Mouse (Mus musculus) olfactory bulb, adult 2 months (tissue): ENCODE measurements around the gene Pds5a. TPM values are rescaled to one million over a fixed set of nuclear protein-coding genes. Genes with fewer than 3 reads are reported as not detected.

Source experiments
- H3K27ac ChIP-seq: fragments of 200-500 bp; 2 replicates; pipeline ENCODE4 v1.5.1; 2012; ENCODE audit warnings: low read depth, low read length; ENCODE audit not compliant: insufficient read depth
- H3K4me1 ChIP-seq: fragments of 200-500 bp; 2 replicates; pipeline ENCODE4 v1.6.1; 2012; ENCODE audit warnings: low read length; ENCODE audit not compliant: control insufficient read depth, insufficient read depth
- H3K4me3 ChIP-seq: fragments of 200-500 bp; 2 replicates; pipeline ENCODE4 v1.5.1; 2012; ENCODE audit warnings: mild to moderate bottlenecking, low read depth, low read length, moderate library complexity; ENCODE audit not compliant: insufficient read depth
- CTCF ChIP-seq: fragments of 200-500 bp; IDR thresholded peaks from 2 replicates; pipeline ENCODE4 v1.5.1; 2012; ENCODE audit warnings: low read depth, mild to moderate bottlenecking, low read length, moderate library complexity; ENCODE audit not compliant: insufficient read depth
- POLR2A ChIP-seq: fragments of 200-500 bp; IDR thresholded peaks from 2 replicates; pipeline ENCODE4 v1.6.1; 2012; ENCODE audit warnings: mild to moderate bottlenecking, low read depth, low read length, moderate library complexity; ENCODE audit not compliant: insufficient read depth
- WGBS: fragments of 180-500 bp; shearing (Covaris S2); methylation state at CpG from one replicate; pipeline ENCODE4 v1.1.7; 2018; 5-methylcytosine and 5-hydroxymethylcytosine counted together
- polyA plus RNA-seq: library from polyadenylated mRNA; stranded (reverse); fragments of >200 nt; gene quantifications from 2 replicates; pipeline ENCODE4 v1.2.4, GENCODE M21; 2012; ENCODE audit warnings: low replicate concordance; ENCODE audit not compliant: missing spikeins, insufficient read depth, insufficient read length

Pds5a gene
- polyA plus RNA-seq, 1 experiment, result not detected

GRCm38 (mm10) chr5:65606820-65607219 lies 91.3 kb downstream of the Pds5a start:
- TF ChIP-seq POLR2A (no peak), CTCF (no peak)
- WGBS, result 96% methylated on average over 1 of the region's 1 CpGs
- H3K4me1 ChIP-seq, result no peaks in the 10 kb centered on the region
- no peak overlapping the region for H3K4me3 ChIP-seq
- H3K27ac ChIP-seq, result no peak overlapping the region

GRCm38 (mm10) chr5:65599681-65600080 lies 98.4 kb downstream of the Pds5a start:
- no peaks in the 10 kb centered on the region for H3K4me1 ChIP-seq
- no peak overlapping the region for H3K4me3 ChIP-seq
- TF ChIP-seq POLR2A (no peak), CTCF (no peak)
- no peak overlapping the region for H3K27ac ChIP-seq
- 88% methylated on average over 7 of the region's 7 CpGs for WGBS

- no peak for TF ChIP-seq CTCF
- no peak for TF ChIP-seq POLR2A
- Histone ChIP-seq H3K27ac (no peak overlapping the region), H3K4me3 (no peak overlapping the region), H3K4me1 (no peaks in the 10 kb centered on the region)
- 93% methylated on average over 2 of the region's 2 CpGs for WGBS
Measured at GRCm38 (mm10) chr5:65592421-65592820, 105.7 kb downstream of the Pds5a start.

DNA sequence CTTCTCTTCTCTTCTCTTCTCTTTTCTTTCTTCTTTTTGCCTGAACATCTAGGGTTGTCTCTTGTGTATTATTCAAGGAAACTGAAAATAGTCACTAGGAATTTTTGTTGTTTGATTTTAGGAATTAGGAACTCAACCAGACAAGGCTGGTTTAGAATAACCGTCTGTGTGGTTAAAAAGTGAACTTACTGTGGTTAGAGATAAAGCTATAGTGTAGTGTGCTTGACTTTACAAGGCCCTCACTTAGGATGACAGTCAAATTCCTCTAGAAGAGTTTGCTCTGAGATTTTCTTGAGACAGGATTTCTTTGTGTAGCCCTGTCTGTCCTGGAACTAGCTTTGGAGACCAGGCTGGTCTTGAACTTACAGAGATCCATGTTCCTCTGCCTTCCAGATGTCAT lies 107.9 kb downstream of the Pds5a start:
- 78% methylated on average over 1 of the region's 1 CpGs for WGBS

DNA sequence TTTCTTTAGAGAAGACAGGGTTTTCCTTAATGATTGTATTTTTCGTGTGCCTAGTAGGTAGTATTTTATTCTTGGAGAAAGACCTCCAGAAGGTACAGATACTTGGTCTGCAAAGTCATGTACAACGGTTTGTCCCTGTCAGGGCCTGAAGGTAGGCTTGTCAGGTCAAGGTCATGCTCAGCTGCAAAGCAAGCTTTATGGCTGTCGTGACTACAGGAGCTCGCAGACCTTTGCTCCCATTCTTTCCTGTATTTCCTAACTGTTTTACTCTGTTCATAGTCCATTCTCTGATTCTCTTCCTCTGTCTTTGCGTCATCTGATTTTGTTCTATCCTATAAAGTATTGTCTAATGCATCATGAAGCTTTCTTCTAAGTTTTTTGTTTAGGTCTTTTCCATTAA lies 111.8 kb downstream of the Pds5a start:
- Histone ChIP-seq H3K4me3 (no peak overlapping the region), H3K27ac (no peak overlapping the region), H3K4me1 (no peaks in the 10 kb centered on the region)
- 90% methylated on average over 5 of the region's 5 CpGs for WGBS
- TF ChIP-seq POLR2A (no peak), CTCF (no peak)

More for the DNA sequence above, 107.9 kb downstream of the Pds5a start:
- TF ChIP-seq POLR2A (no peak), CTCF (no peak)
- Histone ChIP-seq H3K4me1 (no peaks in the 10 kb centered on the region), H3K27ac (no peak overlapping the region), H3K4me3 (no peak overlapping the region)

DNA sequence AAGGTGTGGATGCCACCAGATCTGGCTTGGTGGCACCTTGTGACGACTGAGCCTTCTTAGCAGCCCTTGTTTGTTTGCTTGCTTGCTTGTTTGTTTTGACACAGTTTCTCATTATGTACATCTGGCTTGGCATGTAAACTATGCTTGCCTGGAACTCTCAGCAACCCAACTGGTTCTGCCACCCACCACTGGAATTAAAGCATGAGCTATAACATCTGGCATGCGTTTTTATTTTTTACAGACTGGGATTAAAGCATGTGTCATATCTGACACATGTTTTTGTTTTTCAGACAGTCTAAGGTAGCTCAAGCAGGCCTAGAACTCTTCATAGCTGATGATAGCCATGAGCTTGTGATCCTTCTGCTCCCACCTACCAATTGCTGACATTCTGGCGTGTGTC lies 119.5 kb downstream of the Pds5a start:
- WGBS, result 39% methylated on average over 3 of the region's 3 CpGs
- Histone ChIP-seq H3K4me1 (no peaks in the 10 kb centered on the region), H3K4me3 (no peak overlapping the region), H3K27ac (no peak overlapping the region)
- TF ChIP-seq POLR2A (no peak), CTCF (no peak)

DNA sequence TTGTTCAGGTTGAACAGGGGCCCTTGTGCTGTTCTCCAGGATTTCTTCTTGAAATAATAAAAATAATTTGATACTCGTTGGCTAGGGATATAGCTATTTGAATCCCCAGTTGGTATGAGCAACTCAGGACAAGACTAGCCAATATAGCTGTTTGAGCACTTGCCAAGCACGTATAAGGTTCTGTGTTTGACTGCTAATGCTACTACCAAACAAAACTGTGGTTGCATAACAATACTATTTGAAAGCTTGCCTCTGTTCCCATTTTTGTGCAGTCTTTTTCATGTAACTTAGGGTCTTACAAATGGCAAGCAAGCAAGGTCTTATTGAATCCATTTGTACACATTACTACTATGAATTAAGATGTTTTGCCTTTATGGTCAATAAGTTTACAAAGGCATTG lies 122.2 kb downstream of the Pds5a start:
- H3K4me1 ChIP-seq, result no peaks in the 10 kb centered on the region
- WGBS, result 51% methylated on average over 2 of the region's 2 CpGs
- H3K4me3 ChIP-seq, result no peak overlapping the region
- no peak overlapping the region for H3K27ac ChIP-seq
- TF ChIP-seq CTCF (no peak), POLR2A (no peak)

DNA sequence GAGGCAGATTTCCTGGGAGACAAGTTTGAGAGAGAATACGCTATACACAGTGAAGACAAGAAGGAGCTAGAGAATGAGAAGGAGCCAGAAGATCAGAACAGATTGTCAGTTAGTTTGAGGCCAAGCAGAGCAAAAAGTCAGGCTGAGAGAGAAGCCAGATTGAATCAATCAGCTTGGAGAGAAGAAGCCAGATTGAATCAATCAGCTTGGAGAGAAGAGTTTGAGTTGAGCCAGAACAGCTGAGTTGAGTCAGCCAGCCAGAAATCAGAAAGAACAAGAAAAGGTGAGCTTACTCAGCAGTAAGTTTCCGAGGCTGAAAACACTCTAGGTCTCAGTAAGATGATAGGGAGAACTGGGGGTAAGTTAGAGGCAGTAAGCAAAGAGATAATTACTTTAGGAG lies 123.2 kb downstream of the Pds5a start:
- TF ChIP-seq POLR2A (no peak), CTCF (no peak)
- Histone ChIP-seq H3K27ac (no peak overlapping the region), H3K4me3 (no peak overlapping the region), H3K4me1 (no peaks in the 10 kb centered on the region)
- WGBS, result 77% methylated on average over 2 of the region's 2 CpGs

DNA sequence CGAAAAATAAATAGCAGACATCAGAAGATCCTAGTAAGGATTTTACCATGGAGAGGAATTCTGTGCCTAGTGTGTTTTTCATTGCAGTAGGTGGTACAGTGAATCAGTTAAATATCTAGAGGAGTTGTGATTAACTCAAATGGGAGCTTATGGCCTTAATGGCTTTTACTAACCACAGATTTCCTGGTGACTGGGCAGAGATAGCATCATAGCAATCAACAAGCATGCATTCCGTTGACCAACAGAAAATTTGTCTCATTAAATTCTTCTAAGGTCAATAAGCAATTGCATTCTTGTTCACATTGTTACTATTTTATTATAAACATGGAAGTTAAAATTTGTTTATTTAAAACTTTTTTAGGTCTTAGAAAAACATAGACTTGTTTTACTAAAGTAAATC lies 132.6 kb downstream of the Pds5a start:
- no peak overlapping the region for H3K4me3 ChIP-seq
- H3K4me1 ChIP-seq, result peaks cover 7% of the 10 kb centered on the region
- 79% methylated on average over 2 of the region's 2 CpGs for WGBS
- H3K27ac ChIP-seq, result no peak overlapping the region
- TF ChIP-seq POLR2A, result no peak
- no peak for TF ChIP-seq CTCF

- TF ChIP-seq POLR2A (no peak), CTCF (no peak)
- WGBS, result 30% methylated on average over 20 of the region's 20 CpGs
- Histone ChIP-seq H3K4me3 (no peak overlapping the region), H3K27ac (no peak overlapping the region), H3K4me1 (peaks cover 9% of the 10 kb centered on the region)
Measured at GRCm38 (mm10) chr5:65561125-65561893, 136.8 kb downstream of the Pds5a start.
